Comparison of ENCODE assay signal across 7 mouse cellular contexts in genomic region chr1:88700961-88701861, GRCm38 (mm10). TPM values are rescaled to one million over a fixed set of nuclear protein-coding genes. Genes with fewer than 3 reads are reported as not detected.
DNase-seq lines count a peak whose midpoint lies in the region; ATAC-seq and TF ChIP-seq lines count a peak whose summit lies in the region.

No protein-coding gene starts in this region.

- peak; percentile 30 for ATAC-seq in forebrain, embryonic 13.5 days
- ATAC-seq in hindbrain, embryonic 13.5 days (ENCODE audit: low FRiP score): peak; percentile 59
- peak; percentile 44; the same call in 1 of the 2 replicates for ATAC-seq in limb, embryonic 11.5 days (ENCODE audit: insufficient number of reproducible peaks, low FRiP score, low TSS enrichment, low read depth)

- H3K4me3 ChIP-seq in ES-E14 (ENCODE audit: insufficient read depth in 1 of 2, low read depth in 1 of 2, low read length in 2 of 2, poor library complexity in 1 of 2, severe bottlenecking in 1 of 2): peak overlapping the region; percentile 81 to 84
- peak overlapping the region; percentile 95 for H3K4me3 ChIP-seq in forebrain, embryonic 13.5 days
- H3K4me3 ChIP-seq in hindbrain, embryonic 13.5 days: peak overlapping the region; percentile 96
- peak overlapping the region; percentile 75 for H3K4me3 ChIP-seq in limb, embryonic 11.5 days (ENCODE audit: low read depth, low read length)

- H3K27me3 ChIP-seq in forebrain, embryonic 13.5 days: peaks cover 4% of the 10 kb centered on the region; the same call in 1 of the 2 replicates
- 0 out of 2 replicates have a peak, but pooled peaks cover 5% of the 10 kb centered on the region for H3K27me3 ChIP-seq in hindbrain, embryonic 13.5 days
- H3K27me3 ChIP-seq in limb, embryonic 11.5 days (ENCODE audit: control insufficient read depth, insufficient read depth, low read length): no peaks in the 10 kb centered on the region

- in situ Hi-C loops in ES-E14 (cut with MboI; ENCODE audit: low sequenced_read_pairs in 2 of 2, unreplicated experiment in 2 of 2): loop anchor here (10.0 to 25.0 kb wide), 3 partner anchors 136 to 264 kb away; no protein-coding TSS in a partner anchor

- H3K4me1 ChIP-seq in ES-E14 (ENCODE audit: control insufficient read depth in 2 of 2, insufficient read depth in 2 of 2, low read length in 2 of 2, poor library complexity in 1 of 2): peaks cover 0 to 9% of the 10 kb centered on the region in 2 experiments; a peak in 2 of 4 replicates
- peaks cover 38% of the 10 kb centered on the region for H3K4me1 ChIP-seq in forebrain, embryonic 13.5 days
- H3K4me1 ChIP-seq in hindbrain, embryonic 13.5 days (replicated peaks): peaks cover 35% of the 10 kb centered on the region
- peaks cover 15% of the 10 kb centered on the region for H3K4me1 ChIP-seq in limb, embryonic 11.5 days (ENCODE audit: control insufficient read depth, insufficient read depth, low read length)

- WGBS in forebrain, embryonic 13.5 days: under 1% methylated on average over 77 of the region's 78 CpGs
- WGBS in hindbrain, embryonic 13.5 days: under 1% methylated on average over 78 of the region's 78 CpGs
- under 1% methylated on average over 77 of the region's 78 CpGs for WGBS in limb, embryonic 11.5 days

- H3K36me3 ChIP-seq in ES-E14 (ENCODE audit: control insufficient read depth, insufficient read depth, low read length, poor library complexity, severe bottlenecking): no peaks in the 10 kb centered on the region; the same call in 1 of the 2 replicates
- peaks cover 14% of the 10 kb centered on the region for H3K36me3 ChIP-seq in forebrain, embryonic 13.5 days (ENCODE audit: poor library complexity, severe bottlenecking)
- H3K36me3 ChIP-seq in hindbrain, embryonic 13.5 days: peaks cover 15% of the 10 kb centered on the region
- H3K36me3 ChIP-seq in limb, embryonic 11.5 days (ENCODE audit: control insufficient read depth, insufficient read depth, low read length): no peaks in the 10 kb centered on the region

- H3K4me2 ChIP-seq in forebrain, embryonic 13.5 days: peak overlapping the region; percentile 75
- H3K4me2 ChIP-seq in hindbrain, embryonic 13.5 days: peak overlapping the region; percentile 72
- H3K4me2 ChIP-seq in limb, embryonic 11.5 days (ENCODE audit: low read depth, severe bottlenecking): peak overlapping the region; percentile 73

- peak overlapping the region; percentile 74 for H3K9ac ChIP-seq in ES-E14 (ENCODE audit: insufficient read depth, low read depth, low read length, poor library complexity, severe bottlenecking)
- peak overlapping the region; percentile 99 for H3K9ac ChIP-seq in forebrain, embryonic 13.5 days
- H3K9ac ChIP-seq in hindbrain, embryonic 13.5 days: peak overlapping the region; percentile 99
- peak overlapping the region; percentile 89 for H3K9ac ChIP-seq in limb, embryonic 11.5 days (ENCODE audit: low read length)

- H3K27ac ChIP-seq in ES-E14 (ENCODE audit: insufficient read depth, low read depth, low read length, poor library complexity, severe bottlenecking): no peak overlapping the region; the same call in 1 of the 2 replicates
- H3K27ac ChIP-seq in forebrain, embryonic 13.5 days: peak overlapping the region; percentile 98
- peak overlapping the region; percentile 98 for H3K27ac ChIP-seq in hindbrain, embryonic 13.5 days
- H3K27ac ChIP-seq in limb, embryonic 11.5 days (replicated peaks; ENCODE audit: low read depth, low read length): peak overlapping the region; percentile 81

- DNase-seq in ES-E14 (ENCODE audit: low read depth, low spot score): no peak
- peak; percentile 63 for DNase-seq in brain, adult 2 months (ENCODE audit: low read depth, low spot score)
- DNase-seq in limb, embryonic 11.5 days (ENCODE audit: low spot score): peak; percentile 72
- peak; percentile 46 for DNase-seq in mesoderm, embryonic 11.5 days (ENCODE audit: low read depth, low spot score)
- peak; percentile 24 to 31 for DNase-seq in spleen, postnatal 10 days (ENCODE audit: low spot score in 2 of 2)

- H3K9me3 ChIP-seq in ES-E14 (ENCODE audit: control insufficient read depth, insufficient read depth, low read depth, low read length): no peaks in the 10 kb centered on the region
- no peaks in the 10 kb centered on the region for H3K9me3 ChIP-seq in forebrain, embryonic 13.5 days (replicated peaks)
- no peaks in the 10 kb centered on the region for H3K9me3 ChIP-seq in hindbrain, embryonic 13.5 days
- H3K9me3 ChIP-seq in limb, embryonic 11.5 days (ENCODE audit: control insufficient read depth, low read length): no peaks in the 10 kb centered on the region

TF ChIP-seq in ES-E14, 5 proteins besides CTCF, POLR2A, EP300 and RAD21:
- TF ChIP-seq MAFK (IDR thresholded peaks at IDR 0.05; ENCODE audit: insufficient read depth, low read depth, low read length) (no peak), HCFC1 (IDR thresholded peaks at IDR 0.05; ENCODE audit: borderline replicate concordance, insufficient read depth, low read length) (no peak), ZC3H11A (IDR thresholded peaks at IDR 0.05; ENCODE audit: borderline replicate concordance, low read depth, low read length) (no peak), CHD2 (IDR thresholded peaks at IDR 0.05; ENCODE audit: low read depth, low read length) (no peak), ZNF384 (IDR thresholded peaks at IDR 0.05; ENCODE audit: low read depth, low read length) (no peak)
TF ChIP-seq in ES-E14: peak in this region for 0.

RNA-seq across cellular contexts. Expression of gene Arl4c, which starts 0.8 kb away (rescaled TPM):
- total RNA-seq in ES-E14 (2012; rRNA removed): 21.1 and 37.7 TPM in 2 replicates
- 25.3 and 28.7 TPM in 2 replicates for polyA plus RNA-seq in forebrain, embryonic 13.5 days (2015; fragmentation: Nextera tagmentation; extraction: Ambion mirVana)
- polyA plus RNA-seq in hindbrain, embryonic 13.5 days (2015; fragmentation: Nextera tagmentation; extraction: Ambion mirVana): 41.3 and 42.8 TPM in 2 replicates
- polyA plus RNA-seq in limb, embryonic 11.5 days (2014; fragmentation: Nextera tagmentation; extraction: Ambion mirVana): 3.3 and 4.7 TPM in 2 replicates
